Mouse (Mus musculus) liver, postnatal 0 days (tissue): ENCODE results near the gene Zfp655.

Experiments
- CTCF ChIP-seq: sonication (generic); IDR thresholded peaks from 2 replicates; pipeline ENCODE4 v1.5.1; 2016; ENCODE audit warnings: antibody characterized with exemption, low read depth
- EP300 ChIP-seq: IDR thresholded peaks from 2 replicates; pipeline ENCODE4 v1.6.1; 2016; ENCODE audit warnings: antibody characterized with exemption, low read depth, mild to moderate bottlenecking

DNA sequence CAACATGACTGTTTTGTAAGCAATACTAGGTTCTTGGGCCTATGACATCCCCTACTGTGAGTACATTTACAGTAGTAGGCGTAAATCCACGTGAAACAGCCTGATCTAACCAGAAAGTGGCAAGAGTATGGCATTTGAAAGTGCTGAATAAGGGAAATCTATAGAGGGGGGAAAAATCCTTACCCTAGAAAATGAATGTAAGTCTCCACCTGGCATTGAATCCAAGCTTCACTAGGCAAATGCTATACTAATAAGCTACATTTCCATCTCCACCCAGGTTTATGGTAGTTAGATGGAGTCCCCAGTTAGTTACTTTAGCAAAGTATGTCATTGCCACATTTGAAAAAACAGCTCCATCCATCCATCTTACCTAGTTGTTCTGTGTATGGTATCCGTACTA is 18.0 kb downstream of the Zfp655 start:
- TF ChIP-seq CTCF (no peak), EP300 (no peak)
